Mouse (Mus musculus): ENCODE data around the gene Rgs16.

- TF ChIP-seq CTCF (IDR thresholded peaks at IDR 0.05; ENCODE audit: low read depth, low read length) (no peak), TAL1 (conservative IDR thresholded peaks at IDR 0.05; ENCODE audit: low read depth, low read length) (no peak)
Measured at GRCm38 (mm10) chr1:153733181-153733580, 7.0 kb upstream of the Rgs16 start.

All from G1E (cell line).